ENCODE assay signal across 9 mouse cellular contexts in genomic region chr1:72248226-72248737, GRCm38 (mm10). TPM values are rescaled to one million over a fixed set of nuclear protein-coding genes. Genes with fewer than 3 reads are reported as not detected.
DNase-seq lines count a peak whose midpoint lies in the region; TF ChIP-seq lines count a peak whose summit lies in the region.
"Not testable (repeated sequence)": the region's sequence is repeated elsewhere in the genome, so short reads cannot be mapped to it uniquely, and the experiment has no call there.
"Had no signal": no experiment of that assay in that cellular context is flagged by ENCODE, and none has a peak within 500 bp of the region (broad histone marks: within the 10 kb centered on the region; RNA-seq: fewer than 3 reads in every experiment).

No protein-coding gene starts in this region.

- H3K36me3 ChIP-seq in E14TG2a.4 (ENCODE audit: insufficient read depth, low read length), result peaks cover 22% of the 10 kb centered on the region
- H3K36me3 ChIP-seq in ES-Bruce4 (ENCODE audit: control insufficient read depth, insufficient read depth, low read length, poor library complexity, severe bottlenecking); ES-E14 (ENCODE audit: control insufficient read depth, insufficient read depth, low read length, poor library complexity, severe bottlenecking); MEL (ENCODE audit: control insufficient read depth in 1 of 2, insufficient read depth in 2 of 2, low read length in 2 of 2): not testable (repeated sequence)

- not testable (repeated sequence) for H3K27me3 ChIP-seq in E14TG2a.4 (ENCODE audit: insufficient read depth, low read length); ES-Bruce4 (ENCODE audit: control insufficient read depth, insufficient read depth, low read length, poor library complexity, severe bottlenecking); MEL (ENCODE audit: control insufficient read depth in 1 of 2, insufficient read depth in 2 of 2, low read length in 2 of 2)

- not testable (repeated sequence) for H3K79me2 ChIP-seq in MEL (ENCODE audit: control insufficient read depth, insufficient read depth, low read length, poor library complexity)

- TF ChIP-seq RAD21 in MEL (IDR thresholded peaks at IDR 0.05; ENCODE audit: low read depth, low read length), result not testable (repeated sequence)

- in situ Hi-C loops in ES-E14 (cut with MboI; ENCODE audit: low sequenced_read_pairs in 2 of 2, unreplicated experiment in 2 of 2), result not testable (repeated sequence)

- H3K4me3 ChIP-seq in E14TG2a.4 (replicated peaks; ENCODE audit: low read length), result peak overlapping the region; percentile 66
- peak overlapping the region; percentile 39 for H3K4me3 ChIP-seq in ES-Bruce4 (ENCODE audit: low read depth, low read length)
- peak overlapping the region; percentile 9 to 28 for H3K4me3 ChIP-seq in ES-E14 (ENCODE audit: insufficient read depth in 1 of 2, low read depth in 1 of 2, low read length in 2 of 2, poor library complexity in 1 of 2, severe bottlenecking in 1 of 2)
- not testable (repeated sequence) for H3K4me3 ChIP-seq in MEL (ENCODE audit: control insufficient read depth in 1 of 2, insufficient read depth in 1 of 2, low read depth in 2 of 2, low read length in 2 of 2); gastrocnemius, adult 2 months

- TF ChIP-seq POLR2A in ES-Bruce4 (IDR thresholded peaks at IDR 0.05; ENCODE audit: insufficient read depth, low read length); MEL (IDR thresholded peaks at IDR 0.05; ENCODE audit: control insufficient read depth in 1 of 2, insufficient read depth in 1 of 2, low read depth in 1 of 2, low read length in 2 of 2, poor library complexity in 1 of 2): not testable (repeated sequence)

- not testable (repeated sequence) for TF ChIP-seq EP300 in ES-Bruce4 (IDR thresholded peaks at IDR 0.05; ENCODE audit: insufficient read depth, low read depth, low read length); MEL (IDR thresholded peaks at IDR 0.05; ENCODE audit: low read depth in 1 of 2, low read length in 2 of 2)

- H3K27ac ChIP-seq in ES-Bruce4 (ENCODE audit: insufficient read depth, low read length), result peak overlapping the region; percentile 92
- peak overlapping the region; percentile 36; the same call in 1 of the 2 replicates for H3K27ac ChIP-seq in ES-E14 (ENCODE audit: insufficient read depth, low read depth, low read length, poor library complexity, severe bottlenecking)
- H3K27ac ChIP-seq in MEL (ENCODE audit: control insufficient read depth, low read depth, low read length); gastrocnemius, adult 2 months: not testable (repeated sequence)

- intact Hi-C loops in gastrocnemius, adult 2 months (cut with DNase I), result loop anchor here (5.0 kb wide), 1 partner anchor 34 kb away; the partner anchor contains the start of genes Pecr and Tmem169

- not testable (repeated sequence) for TF ChIP-seq CTCF in E14TG2a.4 (conservative IDR thresholded peaks at IDR 0.05; ENCODE audit: low read length); ES-Bruce4 (IDR thresholded peaks at IDR 0.05; ENCODE audit: low read depth, low read length); MEL (IDR thresholded peaks at IDR 0.05 in 2 of 3, conservative IDR thresholded peaks at IDR 0.05 in 1 of 3; ENCODE audit: control insufficient read depth in 1 of 3, insufficient read depth in 1 of 3, low read depth in 2 of 3, low read length in 3 of 3, poor library complexity in 1 of 3, severe bottlenecking in 1 of 3); gastrocnemius, adult 2 months (IDR thresholded peaks at IDR 0.05)

- H3K4me1 ChIP-seq in E14TG2a.4 (replicated peaks; ENCODE audit: low read depth, low read length), result peaks cover 60% of the 10 kb centered on the region
- not testable (repeated sequence) for H3K4me1 ChIP-seq in ES-Bruce4 (ENCODE audit: control insufficient read depth, insufficient read depth, low read length); ES-E14 (ENCODE audit: control insufficient read depth in 2 of 2, insufficient read depth in 2 of 2, low read length in 2 of 2, poor library complexity in 1 of 2); MEL (ENCODE audit: control insufficient read depth in 1 of 2, insufficient read depth in 2 of 2, low read length in 2 of 2)

- DNase-seq in ES-CJ7 (ENCODE audit: low read depth, low spot score), result peak; percentile 59
- not testable (repeated sequence) for DNase-seq in ES-E14 (ENCODE audit: low read depth, low spot score); MEL (ENCODE audit: low read depth, low spot score)
- DNase-seq in R1 (ENCODE audit: low read depth, low spot score), result peak; percentile 64
- DNase-seq in ZHBTc4 (ENCODE audit: low read depth, low spot score), result peak; percentile 57
- peak; percentile 9 for DNase-seq in gastrocnemius, adult 2 months

- not testable (repeated sequence) for H3K9me3 ChIP-seq in E14TG2a.4 (ENCODE audit: low read length); ES-Bruce4 (replicated peaks; ENCODE audit: control insufficient read depth, insufficient read depth, low read length, poor library complexity, severe bottlenecking); ES-E14 (ENCODE audit: control insufficient read depth, insufficient read depth, low read depth, low read length); MEL (replicated peaks; ENCODE audit: insufficient read depth, low read length)

- H3K9ac ChIP-seq in ES-Bruce4 (ENCODE audit: low read depth, poor library complexity, severe bottlenecking) (peak overlapping the region; percentile 30; the same call in 1 of the 2 replicates), ES-E14 (ENCODE audit: insufficient read depth, low read depth, low read length, poor library complexity, severe bottlenecking) (peak overlapping the region; percentile 64; the same call in 1 of the 2 replicates)
- not testable (repeated sequence) for H3K9ac ChIP-seq in MEL (ENCODE audit: control insufficient read depth, low read depth, low read length, poor library complexity, severe bottlenecking)

TF ChIP-seq in ES-E14, 5 proteins besides CTCF, POLR2A, EP300 and RAD21:
- TF ChIP-seq ZNF384 (IDR thresholded peaks at IDR 0.05; ENCODE audit: low read depth, low read length), result peak; percentile 93

TF ChIP-seq in MEL, 35 proteins besides CTCF, POLR2A, EP300 and RAD21:
- TF ChIP-seq ZNF384 (IDR thresholded peaks at IDR 0.05; ENCODE audit: low read depth, low read length), result 0 out of 2 replicates have a peak, but pooled peaks have one; percentile 44

RNA-seq across cellular contexts. Expression of gene Pecr, which starts 35.8 kb away (rescaled TPM):
- 61.1 and 67.1 TPM in 2 replicates for polyA plus RNA-seq in ES-Bruce4 (2011; ENCODE audit: insufficient read depth, insufficient read length, low read depth, missing spikeins)
- total RNA-seq in ES-E14 (2012; rRNA removed), result 14.3 and 16.8 TPM in 2 replicates
- 10.4 and 10.7 TPM in 2 replicates for total RNA-seq in MEL (2012; rRNA removed)
- 10 to 100 TPM in 1 of 2 experiments, not detected in 1; 15.5 TPM for polyA plus RNA-seq in MEL (2012; ENCODE audit: insufficient read depth in 1 of 2, insufficient read length in 2 of 2, low read depth in 1 of 2, low replicate concordance in 2 of 2, missing spikeins in 1 of 2)
- total RNA-seq in gastrocnemius, adult 2 months (2021), result 10 to 100 TPM; 15.7 to 16.4 TPM

RNA-seq across cellular contexts. Expression of gene Tmem169, which starts 35.9 kb away (rescaled TPM):
- polyA plus RNA-seq in ES-Bruce4 (2011; ENCODE audit: insufficient read depth, insufficient read length, low read depth, missing spikeins) (0.67 and 1.3 TPM in 2 replicates), MEL (2012; ENCODE audit: insufficient read depth in 1 of 2, insufficient read length in 2 of 2, low read depth in 1 of 2, low replicate concordance in 2 of 2, missing spikeins in 1 of 2) (under 1 TPM in 1 of 2 experiments, not detected in 1; 0.06 TPM)
- total RNA-seq in ES-E14 (2012; rRNA removed) (0.32 and 0.36 TPM in 2 replicates), MEL (2012; rRNA removed) (not detected in 2 replicates)
- total RNA-seq in gastrocnemius, adult 2 months (2021), result not detected
- polyA plus RNA-seq: G1E had no signal

RNA-seq across cellular contexts. Expression of gene Mreg, which starts 36.2 kb away (rescaled TPM):
- polyA plus RNA-seq in ES-Bruce4 (2011; ENCODE audit: insufficient read depth, insufficient read length, low read depth, missing spikeins), result 90.7 and 95.8 TPM in 2 replicates
- total RNA-seq in ES-E14 (2012; rRNA removed), result 92.1 and 94.8 TPM in 2 replicates
- not detected in 2 replicates for total RNA-seq in MEL (2012; rRNA removed)
- not detected for polyA plus RNA-seq in MEL (2012; ENCODE audit: insufficient read depth in 1 of 2, insufficient read length in 2 of 2, low read depth in 1 of 2, low replicate concordance in 2 of 2, missing spikeins in 1 of 2)
- total RNA-seq in gastrocnemius, adult 2 months (2021), result 10 to 100 TPM; 37.7 to 60.5 TPM
- polyA plus RNA-seq: G1E had no signal

RNA-seq across cellular contexts. Expression of gene Xrcc5, which starts 58.9 kb away (rescaled TPM):
- polyA plus RNA-seq in ES-Bruce4 (2011; ENCODE audit: insufficient read depth, insufficient read length, low read depth, missing spikeins), result 83.6 and 87.5 TPM in 2 replicates
- 69.0 and 72.0 TPM in 2 replicates for total RNA-seq in ES-E14 (2012; rRNA removed)
- 47.2 and 50.6 TPM in 2 replicates for total RNA-seq in MEL (2012; rRNA removed)
- polyA plus RNA-seq in MEL (2012; ENCODE audit: insufficient read depth in 1 of 2, insufficient read length in 2 of 2, low read depth in 1 of 2, low replicate concordance in 2 of 2, missing spikeins in 1 of 2), result 10 to 100 TPM in 1 of 2 experiments, not detected in 1; 32.7 TPM
- total RNA-seq in gastrocnemius, adult 2 months (2021), result 10 to 100 TPM; 18.5 to 20.5 TPM

Comparison
In these comparisons a context has a peak if more than half of its experiments do, and no peak if none do; other contexts are left out.
1. RNA of gene Mreg, which starts 36.2 kb away (total RNA-seq): 92.1 to 94.8 TPM in ES-E14 and 37.7 to 60.5 TPM in gastrocnemius, adult 2 months; not detected in MEL; every median in the first group is over 10 times any median in the second.